Mouse (Mus musculus) adipocyte (in vitro differentiated cells): ENCODE results near the gene Sypl.

Experiments
- DNase-seq: peaks from one replicate; pipeline ENCODE4 v3.0.0-alpha.2; 2016; ENCODE audit warnings: low spot score

The Sypl gene

DNA sequence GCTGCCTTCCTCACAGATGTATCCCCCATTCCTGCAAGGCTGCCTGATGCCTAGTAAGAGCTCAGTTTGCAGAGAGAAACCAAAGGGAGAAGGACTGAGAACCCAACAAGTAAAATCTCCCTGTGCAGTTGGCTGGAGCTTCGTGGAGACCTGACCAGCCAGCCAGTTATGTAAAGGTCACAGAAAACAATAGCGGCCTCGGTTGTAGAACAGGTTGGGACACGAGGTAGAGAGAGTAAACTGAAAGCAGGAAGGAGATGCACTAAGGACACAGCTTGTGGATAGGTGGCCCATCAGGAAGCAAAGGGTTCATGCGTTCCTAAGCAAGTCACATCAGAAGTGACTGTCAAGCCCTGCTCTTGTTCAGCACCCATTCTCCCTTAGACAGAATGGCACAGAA lies 52.2 kb downstream of the Sypl start:
- no peak for DNase-seq

DNA sequence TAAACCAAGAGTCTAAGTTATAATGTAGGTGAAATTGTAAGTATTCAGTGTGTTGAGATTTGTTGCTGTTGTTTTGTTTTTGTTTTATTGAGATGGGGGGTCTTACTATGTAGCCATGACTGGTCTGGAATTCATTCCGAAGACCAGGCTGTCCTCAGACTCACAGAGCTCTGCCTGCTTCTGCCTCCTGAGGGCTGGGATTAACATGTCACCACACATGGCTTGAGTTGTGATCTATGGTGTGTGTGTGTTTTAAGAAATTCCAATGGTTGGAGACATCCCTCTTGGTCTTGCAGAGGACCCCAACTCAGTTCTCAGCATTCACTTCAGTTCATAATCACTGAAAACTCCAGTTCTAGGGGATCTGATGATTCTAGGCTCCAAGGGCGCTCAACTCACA lies 53.5 kb downstream of the Sypl start:
- no peak for DNase-seq

DNA sequence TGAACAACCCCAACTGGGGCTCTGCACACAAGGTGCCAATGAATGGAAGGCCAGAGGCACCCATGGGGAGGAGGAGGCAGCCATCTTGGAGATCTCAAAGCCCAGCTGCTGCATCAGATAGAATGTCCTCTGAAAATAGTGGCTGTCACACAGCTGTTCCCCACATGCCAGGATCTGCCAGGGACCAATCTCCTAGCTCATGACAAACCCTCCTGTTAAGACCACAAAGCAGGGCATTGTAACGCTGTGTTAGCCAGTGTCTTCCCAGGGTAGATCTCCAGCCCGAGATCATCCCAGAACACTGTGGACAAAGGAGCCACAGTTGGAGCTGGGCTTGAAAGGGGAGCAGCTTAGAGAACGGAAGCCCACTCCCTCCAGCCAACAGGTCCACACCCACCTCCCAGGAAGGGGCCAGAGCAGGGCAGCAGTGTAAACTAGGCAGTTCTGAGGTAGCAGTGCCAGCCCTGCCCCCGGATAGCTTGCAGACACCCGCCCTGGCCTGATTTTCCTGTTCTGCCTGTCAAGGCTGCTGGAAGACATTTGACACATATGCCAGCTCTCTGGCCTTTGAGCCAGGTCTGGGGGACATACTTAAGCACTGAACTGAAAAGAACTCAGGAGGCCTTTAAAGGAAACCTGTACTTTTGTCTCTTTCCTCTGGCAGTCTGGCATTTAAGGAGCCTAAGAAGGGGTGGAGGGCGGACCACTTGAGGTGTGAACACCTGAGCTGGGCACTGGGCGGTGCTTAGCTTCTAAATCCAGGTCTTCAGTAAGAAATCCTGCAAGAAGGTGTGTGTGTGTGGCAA lies 54.8 kb downstream of the Sypl start:
- DNase-seq: no peak

DNA sequence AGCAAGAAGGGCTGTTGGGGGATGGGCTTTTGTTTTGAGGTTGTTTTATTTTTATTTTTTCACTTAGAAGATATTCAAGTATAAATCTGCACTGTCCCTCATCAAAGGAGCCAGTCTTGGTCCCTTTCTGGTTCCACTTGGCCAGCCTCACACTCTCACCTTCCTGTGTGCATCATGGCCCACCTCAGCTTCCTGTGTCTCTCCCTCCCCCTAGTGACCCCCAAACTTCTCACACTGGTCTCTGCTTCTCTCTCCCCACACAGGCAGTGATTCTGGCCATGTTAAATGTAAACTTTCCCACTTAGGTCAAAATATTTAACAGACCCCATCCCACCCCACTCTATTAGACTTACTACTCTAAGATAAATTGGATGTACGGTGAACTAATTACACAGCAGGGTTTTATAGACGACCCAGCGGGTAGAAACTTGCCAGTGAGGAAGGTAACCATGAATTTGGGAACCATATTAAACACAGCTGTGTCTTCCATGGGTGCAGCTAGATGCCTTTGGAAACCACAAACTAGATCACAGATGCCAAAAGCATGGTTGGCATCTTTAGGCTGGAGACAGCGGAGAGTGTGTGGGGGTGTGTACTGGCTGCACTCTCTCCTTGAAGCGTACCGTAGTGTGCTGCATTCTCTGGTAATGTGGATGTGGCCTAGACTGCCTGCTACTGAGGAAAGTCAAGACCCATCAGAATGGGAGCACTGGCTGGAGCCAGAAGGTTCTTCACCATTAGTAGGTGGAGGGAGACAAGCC lies 55.7 kb downstream of the Sypl start:
- no peak for DNase-seq

DNA sequence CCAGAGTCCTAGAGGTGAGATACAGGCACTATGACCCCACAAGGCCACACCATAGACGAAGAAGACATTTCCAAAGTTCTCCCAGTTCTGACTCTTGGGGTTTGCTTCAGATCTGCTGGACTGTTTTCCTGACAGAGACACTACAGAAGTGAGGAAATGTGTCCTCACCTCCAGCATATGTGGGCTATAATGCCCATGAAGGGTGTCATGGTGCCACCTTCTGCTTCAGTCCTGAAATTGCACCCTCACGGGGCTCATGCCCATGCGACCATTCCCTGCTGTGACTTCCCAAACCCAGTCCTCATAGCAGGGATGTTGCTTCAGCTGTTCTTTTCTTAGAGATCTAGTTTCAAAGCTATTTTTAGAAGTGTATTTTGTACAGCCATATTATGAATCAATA lies 56.3 kb downstream of the Sypl start:
- DNase-seq: peak; percentile 49

DNA sequence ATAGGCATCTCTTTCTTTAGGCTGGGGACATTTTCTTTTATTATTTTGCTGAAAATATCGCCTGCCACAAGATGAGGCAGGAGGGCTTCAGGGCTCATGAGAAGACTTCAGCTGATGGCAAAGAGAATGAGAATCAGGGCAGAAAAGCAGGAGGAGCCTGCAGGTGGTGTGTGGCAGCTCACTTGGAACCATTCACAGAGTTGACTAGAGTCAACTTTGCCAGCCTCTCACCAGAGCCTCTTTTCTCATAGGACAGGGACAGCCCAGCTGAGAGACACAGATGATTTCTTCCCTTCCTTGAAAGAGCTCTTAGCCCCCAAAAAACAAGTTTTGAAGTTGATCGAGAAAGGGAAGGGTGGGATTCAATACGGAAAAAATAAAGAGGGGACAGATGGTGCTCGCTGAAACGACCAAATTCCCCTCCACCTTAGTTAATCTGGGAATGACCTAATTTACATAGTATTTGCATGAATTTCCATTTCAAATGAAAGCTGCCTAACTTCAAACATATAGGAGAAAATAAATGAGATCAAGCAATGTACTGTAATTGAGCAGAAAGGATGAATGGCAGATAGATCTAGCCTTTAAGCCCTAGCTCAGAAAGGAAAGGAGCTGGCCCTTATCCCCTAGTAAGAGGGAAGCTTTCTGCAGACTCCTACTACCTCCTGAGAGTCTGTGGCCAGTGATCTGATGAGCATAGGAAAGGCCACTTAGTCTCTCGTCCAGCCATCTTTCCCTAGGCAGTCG lies 60.5 kb downstream of the Sypl start:
- no peak for DNase-seq

DNA sequence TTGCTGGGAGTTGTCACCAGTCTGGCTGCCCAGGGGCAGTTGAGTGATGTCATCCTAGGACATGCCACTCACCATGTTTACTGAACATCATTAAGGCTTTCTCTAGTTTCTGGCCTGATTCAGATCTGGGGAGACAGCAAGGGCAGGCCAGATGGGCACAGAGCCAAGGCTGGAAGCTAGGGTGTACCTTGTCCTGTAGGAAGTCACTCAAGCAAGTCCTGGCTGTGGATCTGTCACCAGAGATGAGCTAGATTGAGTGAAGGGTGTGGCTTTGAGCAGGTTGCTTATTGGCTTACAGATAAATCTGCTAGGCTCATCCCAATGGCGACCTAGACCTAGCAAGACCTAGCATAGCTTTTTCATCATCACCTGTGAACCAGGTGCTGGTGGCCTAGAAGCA lies 61.4 kb downstream of the Sypl start:
- no peak for DNase-seq

DNA sequence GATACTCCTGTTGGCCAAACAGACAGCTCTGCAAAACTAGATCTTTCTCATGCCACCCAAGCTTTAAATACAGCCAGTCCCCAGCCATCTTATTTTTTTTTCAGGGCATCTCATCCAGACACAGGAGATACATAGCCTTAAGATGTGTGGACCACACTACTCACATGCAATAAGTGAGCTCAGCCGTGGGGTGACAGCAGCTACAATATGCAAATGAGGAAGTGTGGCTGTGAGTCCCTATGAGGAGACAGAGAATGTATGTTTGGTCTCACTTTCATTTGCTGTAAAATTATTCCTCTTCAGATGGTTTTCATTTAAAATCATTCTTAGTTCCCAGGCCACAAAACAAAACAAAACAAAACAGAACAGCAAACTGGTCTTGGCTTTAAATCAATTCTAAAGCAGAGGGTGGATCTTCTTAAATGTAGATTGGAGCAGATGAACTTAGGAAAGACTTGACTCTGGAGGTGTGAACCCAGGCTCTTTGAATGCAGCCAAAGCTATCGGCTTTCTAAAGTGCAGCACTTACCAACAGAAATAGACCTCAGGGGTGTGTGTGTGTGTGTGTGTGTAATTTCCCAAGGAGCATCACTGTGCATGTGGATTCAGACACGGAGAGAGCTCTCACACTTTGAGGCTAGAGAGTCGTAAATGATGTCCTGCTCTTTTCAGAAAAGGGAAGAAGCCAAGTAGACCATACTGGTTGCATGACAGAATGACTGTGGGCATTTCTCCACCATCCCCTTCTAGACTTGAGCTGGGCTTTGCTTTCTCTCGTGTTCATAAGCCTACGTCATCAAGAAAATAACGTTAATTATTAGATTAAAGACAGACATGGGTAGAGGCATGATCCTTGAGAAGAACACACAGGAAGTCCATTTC lies 63.4 kb downstream of the Sypl start:
- DNase-seq: no peak

DNA sequence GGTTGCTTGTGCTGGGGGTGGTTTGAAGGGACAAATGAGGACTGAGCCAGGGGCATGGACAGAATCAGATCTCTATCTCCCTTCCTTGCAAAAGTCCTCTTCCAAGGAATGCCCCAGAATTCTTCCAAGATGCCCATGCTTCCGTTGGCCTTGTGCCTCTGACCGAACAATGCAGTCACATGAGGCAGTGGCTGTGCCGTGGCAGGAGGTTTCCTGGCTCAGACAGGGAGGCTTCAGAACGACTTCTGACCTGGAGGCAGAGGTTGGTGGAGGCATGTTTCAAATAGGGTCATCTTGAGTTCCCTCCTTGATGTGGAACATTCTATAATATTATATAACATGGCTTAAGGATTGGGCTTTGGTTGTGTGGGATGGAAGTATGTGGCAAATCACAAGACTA lies 64.9 kb downstream of the Sypl start:
- DNase-seq: no peak

DNA sequence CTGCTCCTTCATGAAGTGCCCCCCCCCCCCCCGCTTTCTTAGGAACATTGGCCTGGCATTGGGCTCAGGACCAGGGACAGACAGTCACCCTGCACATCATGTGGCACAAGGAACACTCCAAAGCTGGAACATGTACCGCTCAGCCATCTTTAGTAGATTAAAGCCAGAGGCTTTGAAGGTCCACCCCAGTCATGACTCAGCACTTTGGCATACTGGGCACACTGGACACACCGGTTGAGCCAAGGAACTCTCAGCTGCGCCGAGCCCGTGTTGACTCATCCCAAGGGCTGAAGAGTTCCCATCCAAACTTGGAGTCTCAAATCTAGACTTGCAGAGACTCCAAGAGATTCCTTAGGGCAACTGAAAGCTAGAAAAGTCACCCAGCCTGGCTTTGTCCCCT lies 66.3 kb downstream of the Sypl start:
- DNase-seq: peak; percentile 79

DNA sequence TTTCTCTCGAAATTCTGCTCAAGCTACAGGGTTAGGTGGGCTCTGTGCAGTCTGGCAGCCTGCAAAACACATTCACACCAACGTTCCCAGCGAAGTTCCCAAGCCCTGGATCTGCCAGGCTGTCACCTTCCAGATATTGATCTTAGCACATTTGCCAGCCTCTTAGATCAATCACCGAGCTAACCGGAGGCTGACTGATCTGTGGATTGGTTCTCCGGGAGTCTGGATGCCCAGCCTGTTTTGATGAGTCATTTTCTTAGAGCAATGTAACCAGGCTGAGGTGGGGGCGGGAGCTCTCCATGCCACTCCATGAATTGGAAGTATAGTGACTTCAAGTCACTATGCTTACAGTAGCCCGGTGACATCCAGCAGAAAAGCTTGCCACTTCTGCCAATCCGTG lies 67.4 kb downstream of the Sypl start:
- no peak for DNase-seq

DNA sequence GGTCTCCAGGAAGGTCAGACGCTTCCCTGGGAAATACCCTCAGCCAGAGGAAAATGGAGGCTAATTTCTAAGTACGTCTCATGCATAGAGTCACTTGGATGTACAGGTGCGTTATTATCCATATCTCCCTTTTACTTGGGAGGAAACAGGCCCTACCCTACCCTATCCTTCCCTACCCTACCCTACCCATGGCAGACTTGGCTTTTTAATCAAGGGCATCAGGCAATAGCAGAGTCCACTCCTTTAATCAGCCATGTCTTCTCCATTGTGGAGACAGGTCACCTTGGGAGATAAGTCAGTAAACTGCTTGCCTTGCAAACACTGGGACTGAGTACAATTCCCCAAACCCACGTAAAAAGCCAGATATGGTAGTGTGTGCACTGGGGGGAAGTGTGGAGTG lies 68.1 kb downstream of the Sypl start:
- no peak for DNase-seq

DNA sequence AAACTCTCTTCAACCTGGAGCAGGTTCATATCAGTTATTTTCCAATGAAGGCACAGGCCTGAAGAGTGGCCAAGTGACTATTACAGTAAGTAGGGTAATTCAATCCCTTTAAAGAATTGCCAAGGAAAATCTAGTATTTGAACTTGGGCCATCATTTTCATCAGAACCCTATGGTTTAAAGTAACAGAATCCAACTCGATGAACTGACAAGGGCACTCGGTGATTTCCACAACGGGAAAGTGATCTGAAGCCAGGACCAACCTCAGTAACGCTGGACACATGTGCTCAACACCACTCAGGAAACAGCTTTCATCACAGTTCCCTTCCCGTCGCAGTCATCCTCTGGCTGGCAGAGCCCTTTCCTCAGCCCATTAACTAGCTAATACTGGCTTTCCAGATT lies 70.8 kb downstream of the Sypl start:
- DNase-seq: peak; percentile 64

DNA sequence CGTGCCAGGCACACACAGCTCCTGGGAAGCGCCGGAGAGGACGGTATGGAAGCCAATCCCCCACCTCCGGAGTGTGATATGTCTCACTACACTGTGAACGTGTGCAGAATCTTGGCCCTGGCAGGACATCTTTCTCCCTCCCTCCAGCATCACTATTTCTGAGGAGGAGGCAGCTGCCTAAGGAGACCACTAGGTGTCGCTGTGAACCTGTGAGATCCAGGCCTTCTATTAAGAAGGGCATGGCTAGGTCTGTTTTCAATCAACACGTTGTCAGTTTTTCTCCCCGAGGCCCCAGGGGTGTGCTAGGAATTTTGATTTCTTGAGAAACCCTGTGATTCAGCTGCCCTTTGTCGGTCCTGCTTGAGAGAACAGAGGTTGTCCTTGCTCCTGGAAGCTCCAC lies 73.4 kb downstream of the Sypl start:
- peak; percentile 96 for DNase-seq

DNA sequence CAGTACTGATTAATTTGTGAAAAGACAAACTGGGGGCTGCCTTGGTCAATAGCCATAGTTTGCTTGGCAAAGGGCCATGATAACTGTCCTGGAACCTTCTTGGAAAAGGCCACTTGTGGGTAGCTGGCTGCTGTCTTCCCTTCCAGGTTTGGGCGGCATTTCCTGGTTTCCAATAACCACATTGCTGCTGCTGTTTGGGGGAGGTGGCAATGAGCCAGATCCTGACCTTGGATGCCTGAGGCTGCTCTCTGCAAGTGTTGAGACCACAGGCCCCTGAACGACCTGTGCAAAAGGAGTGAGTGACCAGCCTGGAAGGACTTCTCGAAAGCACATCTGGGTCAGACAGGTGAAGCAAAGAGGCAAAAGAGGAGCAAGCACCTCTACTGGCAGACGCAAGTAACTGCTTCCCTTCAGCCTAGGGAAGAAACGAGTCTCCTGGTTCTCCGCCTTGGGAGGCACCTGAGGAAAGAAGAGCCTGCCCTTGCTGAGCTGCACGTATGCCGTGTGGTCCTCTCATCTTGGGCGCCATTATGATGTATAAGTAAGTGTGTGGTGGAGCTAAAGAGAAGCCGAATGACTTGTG lies 74.5 kb downstream of the Sypl start:
- DNase-seq: no peak

DNA sequence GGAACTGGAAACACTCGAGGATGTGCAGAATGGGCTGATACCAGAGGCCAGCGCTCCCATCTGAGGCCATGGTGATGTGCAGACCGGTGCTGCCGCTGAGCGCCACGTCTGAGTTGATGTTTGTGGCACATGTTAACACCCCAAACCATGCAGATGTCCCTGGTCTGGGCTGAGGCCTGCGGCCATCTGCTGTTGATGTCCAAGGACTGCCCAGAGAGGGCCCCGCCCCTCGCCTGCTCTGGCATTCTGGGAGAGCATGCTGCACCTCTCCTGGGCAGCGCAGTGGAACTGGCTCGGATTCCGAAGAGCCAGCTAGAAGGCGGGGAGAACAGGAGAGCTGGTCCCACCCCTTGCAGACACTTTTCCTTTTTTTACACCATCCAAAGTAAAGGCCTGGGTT lies 75.0 kb downstream of the Sypl start:
- DNase-seq: no peak
